Mouse (Mus musculus): Measurements from ENCODE around the gene Mas1.

DNA sequence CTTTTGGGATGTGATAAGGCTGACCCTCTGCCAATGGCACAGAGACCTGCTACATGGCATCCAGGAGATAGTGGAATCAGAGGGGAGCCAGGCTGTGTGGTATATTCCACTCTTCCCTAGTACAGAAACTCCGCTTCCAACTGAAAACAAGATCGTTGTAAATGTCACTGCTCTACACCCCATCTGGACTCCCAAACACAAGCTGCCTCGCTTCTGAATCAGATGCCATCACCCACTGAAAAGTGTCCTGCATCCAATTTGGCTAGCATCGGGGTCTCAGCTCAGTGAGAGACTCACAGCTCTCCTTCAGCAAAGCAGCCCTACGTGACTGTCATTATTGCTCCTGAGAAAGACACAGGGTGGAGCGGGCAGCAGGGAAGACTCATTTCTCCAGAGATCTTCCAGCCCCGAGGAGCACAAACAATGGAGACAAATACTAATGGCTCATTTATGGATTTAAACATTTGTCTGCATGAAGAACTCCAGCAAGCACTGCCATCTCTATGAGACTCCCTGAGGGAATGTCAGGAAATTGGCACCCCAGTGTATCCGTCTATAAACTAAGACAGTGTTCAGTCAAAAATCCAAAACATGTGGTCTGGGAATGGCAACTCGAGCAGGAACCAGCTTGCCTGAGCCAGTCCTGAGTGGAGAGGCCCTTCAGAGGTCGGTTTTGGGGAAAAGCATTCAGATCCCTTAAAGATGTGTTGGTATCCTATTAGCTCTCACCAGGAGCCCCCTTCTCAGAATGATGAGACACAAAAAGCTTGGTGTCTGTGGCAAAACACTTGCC, 28.3 kb downstream of the Mas1 start:
- no peak for TF ChIP-seq CTCF (IDR thresholded peaks at IDR 0.05; ENCODE audit: low read depth, low read length)
- no peak for TF ChIP-seq POLR2A (IDR thresholded peaks at IDR 0.05; ENCODE audit: insufficient read depth, low read length)
